Comparison of ENCODE assay signal across 22 mouse cellular contexts in the genomic region with DNA sequence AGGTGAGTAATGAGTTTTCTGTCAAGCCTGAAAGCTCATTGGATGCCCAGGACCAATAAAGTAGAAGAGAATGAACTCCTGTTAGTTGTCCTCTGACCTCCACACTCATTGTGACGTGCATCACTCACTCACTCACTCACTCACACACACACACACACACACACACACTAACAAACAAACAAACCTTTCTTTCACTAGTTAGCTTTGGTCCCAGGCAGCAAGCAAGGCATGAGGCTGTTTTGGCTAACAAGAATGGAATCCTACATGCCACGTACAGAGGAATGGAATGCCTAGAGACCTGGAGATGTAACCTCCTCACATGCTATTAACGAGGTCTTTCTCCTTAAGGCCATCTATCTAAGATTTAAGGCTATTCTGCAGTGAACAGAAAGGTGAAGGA.
"Had no signal": no experiment of that assay in that cellular context is flagged by ENCODE, and none has a peak within 500 bp of the region (broad histone marks: within the 10 kb centered on the region; RNA-seq: fewer than 3 reads in every experiment).

No protein-coding gene starts in this region.

- H3K4me1 ChIP-seq: liver, embryonic 13.5 days; liver, embryonic 15.5 days had no signal

- H3K36me3 ChIP-seq: heart, embryonic 13.5 days; heart, embryonic 15.5 days; hindbrain, embryonic 13.5 days; hindbrain, embryonic 15.5 days; limb, embryonic 15.5 days; liver, embryonic 13.5 days; liver, embryonic 15.5 days had no signal

- H3K27me3 ChIP-seq: heart, embryonic 13.5 days; heart, embryonic 15.5 days; hindbrain, embryonic 13.5 days; hindbrain, embryonic 15.5 days; limb, embryonic 15.5 days; liver, embryonic 13.5 days; liver, embryonic 15.5 days had no signal

- H3K4me3 ChIP-seq: heart, embryonic 13.5 days; heart, embryonic 15.5 days; hindbrain, embryonic 13.5 days; hindbrain, embryonic 15.5 days; left cerebral cortex, adult 2 months; limb, embryonic 15.5 days; liver, embryonic 13.5 days; liver, embryonic 15.5 days had no signal

- DNase-seq: gastrocnemius, postnatal 14 days; gastrocnemius, postnatal 36 days; heart, adult 18-20 months; heart, postnatal 14 days; heart, postnatal 36 days; kidney, adult 18-20 months; kidney, adult 8-10 months; kidney, postnatal 14 days; kidney, postnatal 36 days; layer of hippocampus, adult 9-11 months; liver, embryonic 13.5 days had no signal

- H3K27ac ChIP-seq: heart, embryonic 13.5 days; heart, embryonic 15.5 days; hindbrain, embryonic 13.5 days; hindbrain, embryonic 15.5 days; hindbrain, postnatal 0 days; left cerebral cortex, adult 2 months; limb, embryonic 15.5 days; liver, embryonic 13.5 days; liver, embryonic 15.5 days had no signal

- H3K9me3 ChIP-seq: heart, embryonic 13.5 days; heart, embryonic 15.5 days; hindbrain, embryonic 13.5 days; hindbrain, embryonic 15.5 days; limb, embryonic 15.5 days; liver, embryonic 13.5 days; liver, embryonic 15.5 days had no signal

- H3K4me2 ChIP-seq: heart, embryonic 11.5 days; heart, embryonic 13.5 days; heart, embryonic 15.5 days; hindbrain, embryonic 13.5 days; hindbrain, embryonic 15.5 days; limb, embryonic 15.5 days; liver, embryonic 11.5 days; liver, embryonic 13.5 days; liver, embryonic 15.5 days had no signal

- H3K9ac ChIP-seq: heart, embryonic 13.5 days; heart, embryonic 15.5 days; hindbrain, embryonic 13.5 days; hindbrain, embryonic 15.5 days; limb, embryonic 15.5 days; liver, embryonic 13.5 days; liver, embryonic 15.5 days had no signal

- ATAC-seq: hindbrain, postnatal 0 days; intestine, embryonic 16.5 days had no signal
